Mouse (Mus musculus) granulocyte monocyte progenitor cell, adult 5-6 weeks (primary cell): ENCODE results near the gene Kmt2d. TPM values are rescaled to one million over a fixed set of nuclear protein-coding genes. Genes with fewer than 3 reads are reported as not detected.

ENCODE experiments used
- total RNA-seq, 2 experiments: library from RNA; stranded (forward) in 1 of 2; stranded (reverse) in 1 of 2; fragments of 200-712, 200-1000 nt in 1 of 2; fragments of >200 nt in 1 of 2; fragmentation: Nextera tagmentation in 1 of 2; gene quantifications; 2 replicates each; pipeline ENCODE4 v1.2.3; 2014 to 2017

The Kmt2d gene
- total RNA-seq, 2 experiments from 2014 or later, result 24.9 to 59.0 TPM

Other genes starting within 250 kb of the Kmt2d start
- not detected in 2 replicates for gene Cacnb3, start 240.4 kb downstream of the Kmt2d start, total RNA-seq (2014; fragmentation: Nextera tagmentation)
- not detected in 2 replicates for gene Cacnb3, start 240.4 kb downstream of the Kmt2d start, total RNA-seq (2017)
- gene Ddx23, start 208.3 kb downstream of the Kmt2d start, total RNA-seq (2014; fragmentation: Nextera tagmentation), result 76.1 and 82.1 TPM in 2 replicates
- gene Ddx23, start 208.3 kb downstream of the Kmt2d start, total RNA-seq (2017), result 79.5 and 103 TPM in 2 replicates
- 0.11 and 0.39 TPM in 2 replicates for gene Rnd1, start 193.7 kb downstream of the Kmt2d start, total RNA-seq (2014; fragmentation: Nextera tagmentation)
- gene Rnd1, start 193.7 kb downstream of the Kmt2d start, total RNA-seq (2017), result 0.67 and 2.7 TPM in 2 replicates
- gene Ccdc65, start 163.0 kb downstream of the Kmt2d start, total RNA-seq (2014; fragmentation: Nextera tagmentation), result not detected in 2 replicates
- not detected in 2 replicates for gene Ccdc65, start 163.0 kb downstream of the Kmt2d start, total RNA-seq (2017)
- gene Fkbp11, start 143.0 kb downstream of the Kmt2d start, total RNA-seq (2014; fragmentation: Nextera tagmentation), result 37.6 and 39.9 TPM in 2 replicates
- gene Fkbp11, start 143.0 kb downstream of the Kmt2d start, total RNA-seq (2017), result 63.8 and 66.3 TPM in 2 replicates
- gene Arf3, start 108.0 kb downstream of the Kmt2d start, total RNA-seq (2014; fragmentation: Nextera tagmentation), result 39.0 and 41.4 TPM in 2 replicates
- 29.9 and 32.7 TPM in 2 replicates for gene Arf3, start 108.0 kb downstream of the Kmt2d start, total RNA-seq (2017)
- gene Wnt10b, start 93.1 kb downstream of the Kmt2d start, total RNA-seq (2014; fragmentation: Nextera tagmentation), result 0.47 TPM in 1 of 2 replicates, not detected in the other
- 0.26 TPM in 1 of 2 replicates, not detected in the other for gene Wnt10b, start 93.1 kb downstream of the Kmt2d start, total RNA-seq (2017)
- gene Wnt1, start 81.3 kb downstream of the Kmt2d start, total RNA-seq (2014; fragmentation: Nextera tagmentation), result not detected in 2 replicates
- gene Wnt1, start 81.3 kb downstream of the Kmt2d start, total RNA-seq (2017), result not detected in 2 replicates
- gene Ddn, start 61.7 kb downstream of the Kmt2d start, total RNA-seq (2014; fragmentation: Nextera tagmentation), result not detected in 2 replicates
- gene Ddn, start 61.7 kb downstream of the Kmt2d start, total RNA-seq (2017), result not detected in 2 replicates
- gene Prkag1, start 39.7 kb downstream of the Kmt2d start, total RNA-seq (2014; fragmentation: Nextera tagmentation), result 34.2 and 63.8 TPM in 2 replicates
- gene Prkag1, start 39.7 kb downstream of the Kmt2d start, total RNA-seq (2017), result 85.0 and 110 TPM in 2 replicates
- gene Rhebl1, start 23.3 kb upstream of the Kmt2d start, total RNA-seq (2014; fragmentation: Nextera tagmentation), result 14.3 and 25.5 TPM in 2 replicates
- 4.3 and 7.3 TPM in 2 replicates for gene Rhebl1, start 23.3 kb upstream of the Kmt2d start, total RNA-seq (2017)
- not detected in 2 replicates for gene Dhh, start 27.3 kb upstream of the Kmt2d start, total RNA-seq (2014; fragmentation: Nextera tagmentation)
- gene Dhh, start 27.3 kb upstream of the Kmt2d start, total RNA-seq (2017), result not detected in 2 replicates
- gene Lmbr1l, start 47.0 kb upstream of the Kmt2d start, total RNA-seq (2014; fragmentation: Nextera tagmentation), result 3.5 and 8.5 TPM in 2 replicates
- gene Lmbr1l, start 47.0 kb upstream of the Kmt2d start, total RNA-seq (2017), result 7.7 and 11.9 TPM in 2 replicates
- 2,030 and 2,397 TPM in 2 replicates for gene Tuba1b, start 63.4 kb upstream of the Kmt2d start, total RNA-seq (2014; fragmentation: Nextera tagmentation)
- gene Tuba1b, start 63.4 kb upstream of the Kmt2d start, total RNA-seq (2017), result 964 and 1,039 TPM in 2 replicates
- not detected in 2 replicates for gene Gm49450, start 82.3 kb upstream of the Kmt2d start, total RNA-seq (2014; fragmentation: Nextera tagmentation)
- not detected in 2 replicates for gene Gm49450, start 82.3 kb upstream of the Kmt2d start, total RNA-seq (2017)
- 21.3 and 34.8 TPM in 2 replicates for gene Tuba1a, start 82.5 kb upstream of the Kmt2d start, total RNA-seq (2014; fragmentation: Nextera tagmentation)
- 19.6 and 24.6 TPM in 2 replicates for gene Tuba1a, start 82.5 kb upstream of the Kmt2d start, total RNA-seq (2017)
- 117 and 131 TPM in 2 replicates for gene Tuba1c, start 158.7 kb upstream of the Kmt2d start, total RNA-seq (2014; fragmentation: Nextera tagmentation)
- gene Tuba1c, start 158.7 kb upstream of the Kmt2d start, total RNA-seq (2017), result 109 and 120 TPM in 2 replicates
- not detected in 2 replicates for gene Prph, start 184.0 kb upstream of the Kmt2d start, total RNA-seq (2014; fragmentation: Nextera tagmentation)
- gene Prph, start 184.0 kb upstream of the Kmt2d start, total RNA-seq (2017), result not detected in 2 replicates
- gene Troap, start 203.4 kb upstream of the Kmt2d start, total RNA-seq (2014; fragmentation: Nextera tagmentation), result 11.0 and 44.6 TPM in 2 replicates
- 21.5 and 24.9 TPM in 2 replicates for gene Troap, start 203.4 kb upstream of the Kmt2d start, total RNA-seq (2017)
- gene C1ql4, start 216.6 kb upstream of the Kmt2d start, total RNA-seq (2014; fragmentation: Nextera tagmentation), result not detected in 2 replicates
- gene C1ql4, start 216.6 kb upstream of the Kmt2d start, total RNA-seq (2017), result not detected in 2 replicates
- not detected in 2 replicates for gene Dnajc22, start 222.0 kb upstream of the Kmt2d start, total RNA-seq (2014; fragmentation: Nextera tagmentation)
- gene Dnajc22, start 222.0 kb upstream of the Kmt2d start, total RNA-seq (2017), result not detected in 2 replicates